Mouse (Mus musculus): ENCODE data around the gene Mark3.
"Not testable (repeated sequence)": the region's sequence is repeated elsewhere in the genome, so short reads cannot be mapped to it uniquely, and the experiment has no call there.

The Mark3 gene

GRCm38 (mm10) chr12:111652953-111653352, 78.6 kb downstream of the Mark3 start:
- no peak for DNase-seq (ENCODE audit: low spot score)

- DNase-seq (ENCODE audit: low spot score): peak; percentile 56
Observed at GRCm38 (mm10) chr12:111653434-111653833, 79.1 kb downstream of the Mark3 start.

DNA sequence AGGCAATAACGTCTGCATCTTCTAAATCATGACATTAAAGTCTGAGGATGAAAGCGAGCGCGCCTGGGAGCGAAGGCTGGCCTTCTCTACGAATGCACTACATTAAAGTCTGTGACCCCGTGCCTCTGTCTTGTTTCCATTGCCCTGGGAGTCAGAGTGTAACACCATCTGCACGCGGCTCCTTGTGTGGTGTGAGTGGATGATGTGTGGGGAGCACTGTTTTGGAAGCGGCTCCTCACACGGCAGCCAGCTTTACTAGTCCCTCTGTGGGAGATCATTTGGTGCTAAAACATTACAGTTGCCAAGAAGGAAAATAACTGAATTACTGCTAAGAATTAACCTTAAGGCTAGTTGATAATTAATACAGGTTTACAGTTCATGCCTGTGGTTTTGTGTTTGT, 81.4 kb downstream of the Mark3 start:
- DNase-seq (ENCODE audit: low spot score): no peak

DNA sequence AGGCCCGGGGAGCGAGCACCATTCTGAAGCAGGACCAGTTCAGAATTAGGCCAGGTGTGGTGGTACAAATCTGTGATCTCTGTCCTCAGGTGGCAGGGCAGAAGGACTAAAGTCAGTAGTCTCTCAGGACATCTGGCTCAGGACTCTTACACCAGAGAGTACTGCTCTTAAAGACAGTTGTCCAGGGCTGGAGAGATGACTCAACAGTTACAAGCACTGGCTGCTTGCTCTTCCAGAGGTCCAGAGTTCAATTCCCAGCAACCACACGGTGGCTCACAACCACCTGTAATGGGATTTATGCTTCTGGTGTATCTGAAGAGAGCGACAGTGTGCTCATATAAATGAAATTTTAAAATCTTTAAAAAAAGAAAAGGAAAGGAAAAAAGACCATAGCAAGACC, 85.0 kb downstream of the Mark3 start:
- DNase-seq (ENCODE audit: low spot score): no peak

GRCm38 (mm10) chr12:111660628-111661027, 86.3 kb downstream of the Mark3 start:
- no peak for DNase-seq (ENCODE audit: low spot score)

DNA sequence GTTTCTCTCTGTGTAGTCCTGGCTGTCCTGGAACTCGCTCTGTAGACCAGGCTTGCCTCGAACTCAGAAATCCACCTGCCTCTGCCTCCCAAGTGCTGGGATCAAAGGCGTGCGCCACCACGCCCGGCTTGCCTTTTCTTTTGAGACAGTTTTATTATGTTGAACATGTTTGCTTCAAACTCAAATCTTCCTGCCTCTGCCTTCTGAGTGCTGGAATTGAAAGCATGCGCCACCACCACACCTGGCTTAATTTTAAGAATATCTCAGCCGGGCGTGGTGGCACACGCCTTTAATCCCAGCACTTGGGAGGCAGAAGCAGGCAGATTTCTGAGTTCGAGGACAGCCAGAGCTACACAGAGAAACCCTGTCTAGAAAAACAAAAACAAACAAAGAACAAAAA, 87.2 kb downstream of the Mark3 start:
- DNase-seq (ENCODE audit: low spot score): not testable (repeated sequence)

- DNase-seq (ENCODE audit: low spot score): no peak
Observed at GRCm38 (mm10) chr12:111663228-111664143, 89.2 kb downstream of the Mark3 start.

DNA sequence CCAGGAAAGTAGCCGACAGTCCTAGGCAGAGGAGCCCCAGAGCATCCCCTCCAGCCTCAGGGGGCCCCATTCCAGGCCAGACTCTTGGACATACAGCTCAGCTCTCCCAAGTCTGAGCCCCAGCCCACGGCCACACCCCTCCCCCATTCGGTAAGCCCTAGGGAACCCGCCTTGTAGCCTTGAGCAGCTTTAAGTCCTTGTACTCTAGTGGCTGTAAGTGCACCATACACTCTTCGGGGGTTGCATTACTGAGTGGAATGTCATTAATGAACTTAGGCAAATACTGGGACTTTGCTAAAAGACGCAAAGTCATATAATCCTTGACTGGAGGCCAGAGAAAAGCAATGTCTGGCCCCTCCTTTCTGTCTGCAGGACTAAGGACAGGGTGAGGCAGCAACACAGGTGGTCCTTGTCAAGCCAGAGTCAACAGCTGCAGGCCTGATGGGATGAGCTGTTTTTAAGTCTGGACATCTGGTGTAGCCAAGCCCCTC, 89.9 kb downstream of the Mark3 start:
- DNase-seq (ENCODE audit: low spot score): no peak

- DNase-seq (ENCODE audit: low spot score): no peak
Observed at GRCm38 (mm10) chr12:111665041-111665880, 90.9 kb downstream of the Mark3 start.

- no peak for DNase-seq (ENCODE audit: low spot score)
Observed at GRCm38 (mm10) chr12:111666380-111666779, 92.1 kb downstream of the Mark3 start.

GRCm38 (mm10) chr12:111667421-111667820, 93.1 kb downstream of the Mark3 start:
- no peak for DNase-seq (ENCODE audit: low spot score)

DNA sequence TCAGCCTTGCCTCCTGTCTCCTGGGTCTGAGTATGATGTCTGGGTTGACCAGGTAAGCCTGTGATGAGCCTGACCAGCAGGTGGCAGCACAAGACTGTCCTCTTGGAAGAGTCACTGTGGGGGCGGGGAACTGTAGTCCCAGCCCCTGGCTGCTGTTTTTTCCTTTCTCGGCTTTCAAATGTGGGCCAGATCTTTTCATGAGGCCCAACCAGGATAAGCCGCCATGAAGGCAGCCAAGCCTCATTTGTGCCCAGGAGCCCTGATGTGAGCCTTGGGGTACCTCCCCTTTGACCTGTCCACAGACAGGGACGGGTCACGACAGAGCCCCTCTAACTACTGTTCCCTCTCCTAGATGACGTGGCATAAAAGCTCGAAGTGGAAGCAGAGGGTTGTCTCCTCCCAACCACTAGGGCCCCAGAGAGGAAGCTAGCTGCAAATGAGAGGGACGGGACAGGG, 94.2 kb downstream of the Mark3 start:
- peak; percentile 93 for DNase-seq (ENCODE audit: low spot score)

- DNase-seq (ENCODE audit: low spot score): peak; percentile 21
Observed at GRCm38 (mm10) chr12:111669000-111669788, 94.9 kb downstream of the Mark3 start.

DNA sequence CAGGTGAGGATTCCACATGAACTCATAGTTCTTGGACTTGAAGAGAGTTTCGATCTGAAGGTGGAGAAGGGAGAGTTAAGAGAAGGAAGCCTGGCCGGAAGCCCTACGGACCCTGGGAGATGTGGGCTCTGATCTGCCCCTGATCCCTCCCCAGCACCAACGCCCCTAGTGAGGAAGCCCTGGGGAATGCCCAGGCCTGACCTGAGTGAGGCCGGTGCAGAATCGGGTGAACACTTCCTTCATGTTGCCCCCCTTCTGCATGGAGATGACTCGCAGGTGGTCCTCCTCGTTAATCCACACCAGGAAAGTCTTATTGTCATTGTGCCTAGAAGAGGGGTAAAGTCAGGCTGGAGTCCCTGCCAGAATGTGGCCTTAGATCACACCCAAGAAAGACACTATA, 95.6 kb downstream of the Mark3 start:
- DNase-seq (ENCODE audit: low spot score): no peak

DNA sequence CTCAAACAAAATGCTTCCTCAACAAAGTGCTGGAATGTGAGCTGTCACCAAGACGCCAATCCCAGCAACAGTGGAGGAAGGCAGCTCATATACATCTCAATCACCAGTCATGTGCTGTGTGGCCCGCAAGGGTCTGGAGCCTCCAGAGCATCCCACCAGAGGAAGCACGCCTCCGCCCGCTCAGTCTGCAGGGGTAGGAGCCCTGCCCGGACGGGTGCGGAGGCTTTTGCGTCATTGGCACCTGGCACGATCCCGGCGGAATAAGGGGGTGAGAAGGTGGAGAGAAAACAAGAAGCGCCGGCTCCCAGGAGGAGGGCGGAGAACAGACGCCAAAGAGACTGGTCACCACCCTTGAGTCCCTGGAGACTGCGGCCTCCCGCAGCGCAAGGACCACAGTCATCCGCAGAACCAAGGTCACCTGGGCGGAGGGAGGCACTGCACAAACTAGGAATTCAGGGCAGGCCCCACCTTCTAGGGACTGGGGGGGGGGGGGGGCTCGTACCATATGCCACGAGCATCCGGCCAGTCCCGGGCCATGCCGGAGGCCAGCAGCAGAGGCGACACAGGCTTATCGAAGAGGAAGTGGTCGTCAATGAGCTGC, 96.1 kb downstream of the Mark3 start:
- DNase-seq (ENCODE audit: low spot score): no peak

DNA sequence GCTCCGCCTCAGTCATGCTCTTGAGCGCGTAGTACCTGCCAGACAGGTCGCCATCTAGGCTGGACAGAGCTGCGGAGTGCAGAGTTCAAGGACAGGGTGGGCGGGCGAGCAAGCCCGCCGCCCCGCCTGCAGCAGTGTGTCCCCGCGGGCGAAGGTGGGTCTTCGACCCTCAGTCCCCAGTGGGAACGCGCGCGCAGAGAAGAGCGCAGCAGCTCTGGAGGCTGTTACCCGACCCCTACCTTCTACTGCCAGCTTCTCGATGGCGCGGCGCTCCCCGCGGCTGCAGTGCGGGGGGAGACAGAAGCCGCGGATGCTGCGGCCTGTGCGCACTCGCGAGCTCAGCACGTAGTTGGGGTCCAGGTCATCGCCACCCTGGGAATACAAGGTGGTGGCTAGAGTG, 96.7 kb downstream of the Mark3 start:
- no peak for DNase-seq (ENCODE audit: low spot score)

DNA sequence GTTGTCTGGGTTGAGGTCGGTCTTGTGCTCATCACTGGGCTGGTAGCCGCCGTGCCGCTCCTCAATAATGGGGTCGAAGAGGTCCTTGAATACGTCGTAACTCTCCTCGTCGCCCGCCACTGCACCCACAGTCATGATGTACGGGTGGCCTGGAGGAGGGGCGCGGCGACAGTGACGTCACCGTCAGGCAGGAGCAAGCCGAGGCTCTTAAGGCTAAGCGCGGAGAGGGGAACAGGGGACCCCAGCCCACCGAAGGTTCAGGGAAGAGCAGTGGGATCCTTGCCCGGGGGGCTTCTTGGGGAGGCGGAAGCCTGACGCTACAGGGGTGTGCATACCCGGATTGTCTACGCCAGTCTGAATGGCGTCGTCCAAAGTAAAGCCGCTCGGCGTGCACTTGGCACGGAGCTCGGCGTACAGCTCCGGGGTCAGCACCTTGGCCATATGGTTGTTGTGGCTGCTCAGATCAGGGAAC, 97.1 kb downstream of the Mark3 start:
- DNase-seq (ENCODE audit: low spot score): no peak

DNA sequence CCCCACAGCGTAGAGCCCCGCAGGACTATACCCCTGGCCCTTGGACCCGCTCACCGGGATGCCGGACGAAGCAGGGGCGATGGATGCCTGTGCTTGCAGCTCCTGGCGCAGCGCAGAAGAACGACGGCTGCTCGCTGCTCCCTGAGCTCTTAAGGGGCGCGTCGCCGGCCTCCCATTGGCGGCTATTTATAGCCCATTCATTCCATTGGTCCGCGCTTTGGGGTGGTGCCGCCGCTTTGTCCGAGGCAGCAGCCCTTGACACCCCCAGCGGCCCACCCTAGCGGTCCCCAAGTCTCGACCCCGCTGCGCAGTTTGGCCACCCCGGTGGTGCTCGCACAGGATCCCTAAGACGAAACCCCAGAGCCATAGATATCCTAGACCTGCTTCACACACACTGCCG, 97.9 kb downstream of the Mark3 start, which contains the start of gene Ckb:
Gene Ckb, minus strand, starts transcription at position 163 of the 400 bp plus-strand sequence.
- no peak for DNase-seq (ENCODE audit: low spot score)

- DNase-seq (ENCODE audit: low spot score): no peak
Observed at GRCm38 (mm10) chr12:111672581-111672980, 98.3 kb downstream of the Mark3 start.

DNA sequence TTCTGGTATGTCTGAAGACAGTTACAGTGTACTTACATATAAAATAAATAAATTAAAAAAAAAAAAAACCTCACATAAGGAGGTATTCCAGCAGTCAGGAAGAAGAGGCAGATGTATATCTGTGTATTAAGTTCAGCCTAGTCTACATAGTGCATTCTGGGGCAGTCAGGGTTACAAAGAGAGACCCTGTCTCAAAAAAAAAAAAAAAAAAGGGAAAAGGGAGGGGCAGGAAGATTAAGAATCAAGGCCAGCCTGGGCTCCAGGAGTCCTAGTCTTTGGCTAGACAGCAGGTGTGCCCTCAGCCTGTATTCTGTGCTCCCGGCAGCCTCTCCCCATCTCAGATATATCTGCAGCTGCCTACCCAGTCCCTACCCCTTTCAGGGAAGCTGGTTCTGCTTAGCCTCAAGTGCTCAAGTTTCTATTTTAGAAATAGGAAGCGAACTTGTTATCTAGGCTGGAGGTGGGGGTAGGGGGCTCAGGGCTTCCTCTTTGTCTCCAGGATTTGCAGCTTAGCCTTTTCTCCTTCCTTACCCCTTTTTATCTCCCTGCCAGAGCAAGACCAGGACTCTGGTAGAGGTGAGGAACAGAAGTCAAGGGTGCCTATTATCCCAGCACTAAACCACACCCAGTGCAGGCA, 100.6 kb downstream of the Mark3 start:
- no peak for DNase-seq (ENCODE audit: low spot score)
